In the genomic region with DNA sequence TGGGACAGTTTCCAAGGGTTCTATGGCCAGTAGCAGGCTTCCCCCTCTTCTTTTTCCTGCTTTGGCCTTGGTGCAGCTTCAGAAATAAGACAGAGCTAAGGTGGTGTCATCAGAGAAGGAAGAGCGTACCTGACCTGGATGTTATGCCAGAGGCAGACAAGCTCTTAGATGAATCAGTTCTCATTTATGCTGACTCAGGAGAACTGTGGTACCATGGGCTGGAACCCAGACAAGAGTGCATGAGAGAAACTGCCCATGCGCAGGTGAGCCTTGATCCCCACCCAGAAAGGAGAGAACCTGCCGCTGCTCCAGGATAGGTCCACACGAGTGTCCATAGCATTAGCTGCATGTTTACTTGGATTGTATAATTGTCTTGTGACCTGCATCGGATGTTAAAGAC, we compare ENCODE assay signal across 16 mouse cellular contexts.
"Had no signal": no experiment of that assay in that cellular context is flagged by ENCODE, and none has a peak within 500 bp of the region (broad histone marks: within the 10 kb centered on the region; RNA-seq: fewer than 3 reads in every experiment).

No protein-coding gene starts in this region.

- H3K4me1 ChIP-seq: midbrain, embryonic 10.5 days; midbrain, embryonic 12.5 days; neural tube, embryonic 13.5 days; neural tube, embryonic 15.5 days had no signal

- H3K4me2 ChIP-seq: lung, embryonic 14.5 days; midbrain, embryonic 12.5 days; neural tube, embryonic 13.5 days; neural tube, embryonic 15.5 days had no signal

- H3K9ac ChIP-seq: lung, embryonic 14.5 days; midbrain, embryonic 12.5 days; neural tube, embryonic 13.5 days; neural tube, embryonic 15.5 days had no signal

- H3K36me3 ChIP-seq: midbrain, embryonic 10.5 days; midbrain, embryonic 12.5 days; neural tube, embryonic 13.5 days; neural tube, embryonic 15.5 days had no signal

- H3K4me3 ChIP-seq: midbrain, embryonic 10.5 days; midbrain, embryonic 12.5 days; myocyte; neural tube, embryonic 13.5 days; neural tube, embryonic 15.5 days had no signal

- ATAC-seq: midbrain, embryonic 16.5 days had no signal

- H3K27ac ChIP-seq: midbrain, embryonic 10.5 days; midbrain, embryonic 12.5 days; neural tube, embryonic 13.5 days; neural tube, embryonic 15.5 days had no signal

- DNase-seq: lung, adult 18-20 months; lung, embryonic 14.5 days; lung, postnatal 10 days; midbrain, embryonic 14.5 days; right cerebral cortex, adult 18-20 months; right cerebral cortex, postnatal 25 days; spleen, adult 18-20 months; thymus, adult 18-20 months; thymus, postnatal 14 days; thymus, postnatal 36 days had no signal

- H3K9me3 ChIP-seq: midbrain, embryonic 10.5 days; midbrain, embryonic 12.5 days; neural tube, embryonic 13.5 days; neural tube, embryonic 15.5 days had no signal
